ENCODE assay signal across 12 mouse cellular contexts in the genomic region with DNA sequence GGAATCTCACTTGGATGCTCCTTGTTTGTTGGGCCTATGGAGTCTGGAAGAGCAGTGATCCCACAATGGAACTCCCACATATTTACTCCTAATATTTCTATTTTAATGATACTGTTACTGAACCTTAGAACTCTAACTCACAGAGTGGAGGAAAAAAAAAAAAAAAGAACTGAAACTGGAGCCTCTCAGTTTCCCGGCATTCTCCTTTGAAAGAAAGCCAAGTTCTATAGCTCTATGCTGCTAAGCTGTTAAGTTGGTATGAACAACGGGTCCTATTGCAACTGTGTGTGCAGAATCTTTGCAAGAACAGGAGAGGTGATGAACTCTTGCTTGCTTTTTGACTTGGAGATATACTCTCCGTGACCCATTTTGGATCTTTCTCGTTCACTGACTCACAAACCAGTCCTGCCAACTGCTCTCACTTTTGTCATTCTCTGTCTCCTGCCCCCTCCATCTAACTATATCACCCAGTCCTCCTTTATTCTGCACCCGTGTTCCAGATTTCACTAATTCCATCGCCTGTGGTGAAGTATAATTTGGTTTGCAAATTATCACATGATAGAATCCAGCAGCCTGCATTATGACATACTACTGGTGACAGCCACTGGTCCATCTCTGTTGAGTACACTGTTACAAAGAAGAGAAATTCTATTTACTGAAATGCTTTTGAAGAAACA.
"Had no signal": no experiment of that assay in that cellular context is flagged by ENCODE, and none has a peak within 500 bp of the region (broad histone marks: within the 10 kb centered on the region; RNA-seq: fewer than 3 reads in every experiment).

No protein-coding gene starts in this region.

- DNase-seq: kidney, adult 18-20 months; kidney, adult 9 months; kidney, postnatal 14 days; kidney, postnatal 4 days; left cerebral cortex, postnatal 4 days; liver, postnatal 0 days; midbrain, embryonic 14.5 days; right cerebral cortex, adult 18-20 months; right cerebral cortex, postnatal 14 days; right cerebral cortex, postnatal 4 days; thymus, adult 18-20 months; thymus, postnatal 36 days had no signal

- ATAC-seq: liver, postnatal 0 days had no signal
